Mouse (Mus musculus) hindbrain, postnatal 0 days (tissue): ENCODE results near the gene Drp2. TPM values are rescaled to one million over a fixed set of nuclear protein-coding genes. Genes with fewer than 3 reads are reported as not detected.
A peak's percentile ranks its signal among the peaks of the same experiment; 100 is the strongest.

ENCODE experiments used
- ATAC-seq: fragments of 200-750 bp; cut with Nextera tagmentation; 2 replicates; pipeline ENCODE4 v1.8.0; 2017; ENCODE audit warnings: mild to moderate bottlenecking, moderate TSS enrichment, moderate library complexity
- DNase-seq: peaks from one replicate; pipeline ENCODE4 v3.0.0-alpha.2; 2015; ENCODE audit warnings: low spot score
- H3K27ac ChIP-seq: fragments of 300-500 bp; sonication (generic); 2 replicates; pipeline ENCODE4 v1.5.1; 2014; ENCODE audit warnings: mild to moderate bottlenecking
- H3K27me3 ChIP-seq: fragments of 300-500 bp; sonication (generic); 2 replicates; pipeline ENCODE4 v1.6.1; 2014; ENCODE audit warnings: low read length, mixed read lengths; ENCODE audit not compliant: insufficient read depth
- H3K36me3 ChIP-seq: fragments of 300-500 bp; sonication (generic); 2 replicates; pipeline ENCODE4 v1.6.1; 2014; ENCODE audit warnings: low read length, mixed read lengths; ENCODE audit not compliant: insufficient read depth
- H3K4me1 ChIP-seq: fragments of 300-500 bp; sonication (generic); 2 replicates; pipeline ENCODE4 v1.6.1; 2014; ENCODE audit warnings: antibody characterized with exemption, low read length, mixed read lengths; ENCODE audit not compliant: insufficient read depth
- H3K4me2 ChIP-seq: fragments of 300-500 bp; sonication (generic); 2 replicates; pipeline ENCODE4 v1.6.1; 2014; ENCODE audit warnings: low read depth, mild to moderate bottlenecking, low read length, moderate library complexity, mixed read lengths
- H3K4me3 ChIP-seq: fragments of 300-500 bp; sonication (generic); 2 replicates; pipeline ENCODE4 v1.5.1; 2014; ENCODE audit warnings: low read length
- H3K9ac ChIP-seq: fragments of 300-500 bp; sonication (generic); replicated peaks from 2 replicates; pipeline ENCODE4 v1.6.1; 2014; ENCODE audit warnings: mild to moderate bottlenecking, low read length, moderate library complexity, mixed read lengths
- H3K9me3 ChIP-seq: fragments of 300-500 bp; sonication (generic); 2 replicates; pipeline ENCODE4 v1.6.1; 2016; ENCODE audit warnings: low read length, mixed read lengths
- CTCF ChIP-seq: IDR thresholded peaks from 2 replicates; pipeline ENCODE4 v1.5.1; 2016; ENCODE audit warnings: antibody characterized with exemption, control low read depth, low read depth
- WGBS: fragments of 180-500 bp; shearing (Covaris S2); extraction: QIAGEN DNeasy Blood & Tissue Kit; methylation state at CpG from one replicate; pipeline ENCODE4 v1.1.7; 2014; 5-methylcytosine and 5-hydroxymethylcytosine counted together
- polyA plus RNA-seq: library from polyadenylated mRNA; unstranded; fragments of >200 nt; fragmentation: Nextera tagmentation; extraction: Ambion mirVana; gene quantifications from 2 replicates; pipeline ENCODE4 v1.2.1, GENCODE M21; 2015
- total RNA-seq: library from RNA; depleted of rRNA; stranded (reverse); fragments of >200 nt; gene quantifications from 2 replicates; pipeline ENCODE4 v1.2.3, GENCODE M21; 2014; rRNA removed

The Drp2 gene
- total and polyA plus RNA-seq, 2 experiments from 2014 or later = 7.9 to 32.8 TPM

- no peak overlapping the region for H3K4me3 ChIP-seq
- H3K4me1 ChIP-seq = no peaks in the 10 kb centered on the region
- no peaks in the 10 kb centered on the region for H3K27me3 ChIP-seq
- H3K9me3 ChIP-seq = no peaks in the 10 kb centered on the region
- H3K36me3 ChIP-seq = no peaks in the 10 kb centered on the region
- no peak for TF ChIP-seq CTCF
- 69% methylated on average over 10 of the region's 10 CpGs for WGBS
- no peak overlapping the region for H3K4me2 ChIP-seq
- H3K27ac ChIP-seq = no peak overlapping the region
- ATAC-seq (peak; percentile 45; the same call in 1 of the 2 replicates), DNase-seq (peak; percentile 20)
- H3K9ac ChIP-seq = no peak overlapping the region
Measured at GRCm38 (mm10) chrX:134425798-134426197, 21.4 kb downstream of the Drp2 start.

- H3K27me3 ChIP-seq = no peaks in the 10 kb centered on the region
- no peak for TF ChIP-seq CTCF
- H3K4me2 ChIP-seq = no peak overlapping the region
- ATAC-seq = peak; percentile 71
- H3K9ac ChIP-seq = no peak overlapping the region
- H3K27ac ChIP-seq = peak overlapping the region; percentile 11; the same call in 1 of the 2 replicates
- no peaks in the 10 kb centered on the region for H3K9me3 ChIP-seq
- WGBS = 71% methylated on average over 6 of the region's 6 CpGs
- H3K4me3 ChIP-seq = no peak overlapping the region
- H3K4me1 ChIP-seq = no peaks in the 10 kb centered on the region
- peak; percentile 17 for DNase-seq
- H3K36me3 ChIP-seq = no peaks in the 10 kb centered on the region
Measured at GRCm38 (mm10) chrX:134426819-134427218, 22.5 kb downstream of the Drp2 start.

GRCm38 (mm10) chrX:134427307-134427706 lies 23.0 kb downstream of the Drp2 start:
- Histone ChIP-seq H3K9me3 (no peaks in the 10 kb centered on the region), H3K27me3 (no peaks in the 10 kb centered on the region), H3K4me2 (no peak overlapping the region), H3K36me3 (no peaks in the 10 kb centered on the region), H3K4me1 (no peaks in the 10 kb centered on the region), H3K4me3 (no peak overlapping the region), H3K9ac (no peak overlapping the region), H3K27ac (no peak overlapping the region)
- TF ChIP-seq CTCF = peak; percentile 52
- WGBS = 56% methylated on average over 3 of the region's 3 CpGs
- DNase-seq (no peak), ATAC-seq (no peak)

- H3K4me1 ChIP-seq = no peaks in the 10 kb centered on the region
- no peak overlapping the region for H3K27ac ChIP-seq
- no peaks in the 10 kb centered on the region for H3K27me3 ChIP-seq
- ATAC-seq (peak; percentile 56; the same call in 1 of the 2 replicates), DNase-seq (peak; percentile 9)
- WGBS = 77% methylated on average over 64 of the region's 67 CpGs
- no peaks in the 10 kb centered on the region for H3K9me3 ChIP-seq
- TF ChIP-seq CTCF = no peak
- H3K36me3 ChIP-seq = no peaks in the 10 kb centered on the region
- no peak overlapping the region for H3K4me2 ChIP-seq
- H3K4me3 ChIP-seq = no peak overlapping the region
- H3K9ac ChIP-seq = no peak overlapping the region
Measured at GRCm38 (mm10) chrX:134474988-134475710, 70.8 kb downstream of the Drp2 start.

- no peak for ATAC-seq
- 89% methylated on average over 25 of the region's 25 CpGs for WGBS
- H3K27ac ChIP-seq = no peak within 1 kb of the TSS
- H3K4me3 ChIP-seq = no peak within 1 kb of the TSS
- H3K4me1 ChIP-seq = no peaks in the 10 kb centered on the region
- no peak within 1 kb of the TSS for H3K9ac ChIP-seq
- H3K36me3 ChIP-seq = no peaks in the 10 kb centered on the region
- no peak for TF ChIP-seq CTCF
- no peak within 1 kb of the TSS for H3K4me2 ChIP-seq
- DNase-seq = no peak
- H3K27me3 ChIP-seq = no peaks in the 10 kb centered on the region
- no peaks in the 10 kb centered on the region for H3K9me3 ChIP-seq
Measured at GRCm38 (mm10) chrX:134476290-134476689, 71.9 kb downstream of the Drp2 start, which contains the start of gene Taf7l. TSS of gene Taf7l (minus strand) at chrX:134476490.

- Histone ChIP-seq H3K4me1 (no peaks in the 10 kb centered on the region), H3K27me3 (no peaks in the 10 kb centered on the region), H3K4me2 (no peak overlapping the region), H3K9ac (no peak overlapping the region), H3K27ac (no peak overlapping the region), H3K9me3 (no peaks in the 10 kb centered on the region), H3K36me3 (no peaks in the 10 kb centered on the region), H3K4me3 (no peak overlapping the region)
- DNase-seq (no peak), ATAC-seq (no peak)
- 66% methylated on average over 3 of the region's 3 CpGs for WGBS
- TF ChIP-seq CTCF = no peak
Measured at GRCm38 (mm10) chrX:134481720-134482119, 77.4 kb downstream of the Drp2 start.

- Histone ChIP-seq H3K4me1 (no peaks in the 10 kb centered on the region), H3K27me3 (no peaks in the 10 kb centered on the region), H3K4me2 (no peak overlapping the region), H3K9me3 (no peaks in the 10 kb centered on the region), H3K4me3 (no peak overlapping the region), H3K9ac (no peak overlapping the region), H3K27ac (no peak overlapping the region), H3K36me3 (no peaks in the 10 kb centered on the region)
- no peak for DNase-seq
- WGBS = 87% methylated on average over 8 of the region's 8 CpGs
- no peak for TF ChIP-seq CTCF
- ATAC-seq = no peak
Measured at GRCm38 (mm10) chrX:134500651-134501050, 96.3 kb downstream of the Drp2 start.

Other genes starting within 250 kb of the Drp2 start
- gene Xkrx, start 242.5 kb upstream of the Drp2 start, total RNA-seq = 0.31 and 0.36 TPM in 2 replicates
- 0.86 and 0.90 TPM in 2 replicates for gene Xkrx, start 242.5 kb upstream of the Drp2 start, polyA plus RNA-seq
- gene Arl13a, start 217.1 kb upstream of the Drp2 start, total RNA-seq = not detected in 2 replicates
- not detected in 2 replicates for gene Arl13a, start 217.1 kb upstream of the Drp2 start, polyA plus RNA-seq
- not detected in 2 replicates for gene Nox1, start 182.6 kb upstream of the Drp2 start, total RNA-seq
- 0.09 and 0.37 TPM in 2 replicates for gene Nox1, start 182.6 kb upstream of the Drp2 start, polyA plus RNA-seq
- 6.1 and 6.4 TPM in 2 replicates for gene Trmt2b, start 127.6 kb upstream of the Drp2 start, total RNA-seq
- 6.3 TPM in 2 replicates for gene Trmt2b, start 127.6 kb upstream of the Drp2 start, polyA plus RNA-seq
- gene Tmem35a, start 109.3 kb upstream of the Drp2 start, total RNA-seq = 135 and 139 TPM in 2 replicates
- 92.4 and 93.4 TPM in 2 replicates for gene Tmem35a, start 109.3 kb upstream of the Drp2 start, polyA plus RNA-seq
- gene Cenpi, start 96.5 kb upstream of the Drp2 start, total RNA-seq = 4.7 and 7.4 TPM in 2 replicates
- gene Cenpi, start 96.5 kb upstream of the Drp2 start, polyA plus RNA-seq = 6.6 and 6.7 TPM in 2 replicates
- gene Taf7l, start 71.9 kb downstream of the Drp2 start, total RNA-seq = not detected in 2 replicates
- 0.25 and 0.47 TPM in 2 replicates for gene Taf7l, start 71.9 kb downstream of the Drp2 start, polyA plus RNA-seq
- gene Timm8a1, start 137.3 kb downstream of the Drp2 start, total RNA-seq = 6.8 and 7.6 TPM in 2 replicates
- gene Timm8a1, start 137.3 kb downstream of the Drp2 start, polyA plus RNA-seq = 47.0 and 48.2 TPM in 2 replicates
- 0.18 and 0.89 TPM in 2 replicates for gene Btk, start 179.0 kb downstream of the Drp2 start, total RNA-seq
- gene Btk, start 179.0 kb downstream of the Drp2 start, polyA plus RNA-seq = 0.44 and 0.76 TPM in 2 replicates
- 166 and 269 TPM in 2 replicates for gene Rpl36a, start 181.1 kb downstream of the Drp2 start, total RNA-seq
- gene Rpl36a, start 181.1 kb downstream of the Drp2 start, polyA plus RNA-seq = 202 and 203 TPM in 2 replicates
- gene Gla, start 196.6 kb downstream of the Drp2 start, total RNA-seq = 3.9 and 6.0 TPM in 2 replicates
- gene Gla, start 196.6 kb downstream of the Drp2 start, polyA plus RNA-seq = 4.8 TPM in 2 replicates
- 35.9 and 39.5 TPM in 2 replicates for gene Hnrnph2, start 196.6 kb downstream of the Drp2 start, total RNA-seq
- gene Hnrnph2, start 196.6 kb downstream of the Drp2 start, polyA plus RNA-seq = 131 and 134 TPM in 2 replicates